Mouse (Mus musculus): ENCODE measurements at regions not wholly inside any gene's neighbourhood (a gene's known extent, or its start where the extent isn't known, plus 50 kb on each side); places are given as distances from the start of the nearest gene placed in this dataset.

- TF ChIP-seq CTCF (IDR thresholded peaks at IDR 0.05; ENCODE audit: insufficient read depth, low read depth, low read length) (no peak), POLR2A (IDR thresholded peaks at IDR 0.05; ENCODE audit: insufficient read depth, low read depth, low read length) (no peak)
These were observed 523.5 kb upstream of the Mpdz start for GRCm38 (mm10) chr4:81966054-81966623.

Measured in olfactory bulb, adult 2 months (tissue).